Mouse (Mus musculus): ENCODE data around the gene Ano4. TPM values are rescaled to one million over a fixed set of nuclear protein-coding genes. Genes with fewer than 3 reads are reported as not detected.

Gene Ano4
- total and polyA plus RNA-seq, 3 experiments, result not detected

GRCm38 (mm10) chr10:89114381-89114780 is 230.2 kb downstream of the Ano4 start:
- H3K4me3 ChIP-seq (ENCODE audit: control insufficient read depth in 1 of 2, insufficient read depth in 1 of 2, low read depth in 2 of 2, low read length in 2 of 2), result no peak overlapping the region
- DNase-seq (ENCODE audit: low read depth, low spot score), result no peak
- H3K27ac ChIP-seq (ENCODE audit: control insufficient read depth, low read depth, low read length), result no peak overlapping the region
- TF ChIP-seq ETS1 (IDR thresholded peaks at IDR 0.05; ENCODE audit: low read depth, low read length) (no peak), TAL1 (IDR thresholded peaks at IDR 0.05; ENCODE audit: low read length) (no peak), MYC (IDR thresholded peaks at IDR 0.05; ENCODE audit: low read depth, low read length) (no peak), RCOR1 (IDR thresholded peaks at IDR 0.05; ENCODE audit: low read depth, low read length) (no peak)
- no peaks in the 10 kb centered on the region for H3K36me3 ChIP-seq (ENCODE audit: control insufficient read depth in 1 of 2, insufficient read depth in 2 of 2, low read length in 2 of 2)
- H3K79me2 ChIP-seq (ENCODE audit: control insufficient read depth, insufficient read depth, low read length, poor library complexity), result no peaks in the 10 kb centered on the region
- H3K9ac ChIP-seq (ENCODE audit: control insufficient read depth, low read depth, low read length, poor library complexity, severe bottlenecking), result no peak overlapping the region
- H3K27me3 ChIP-seq (ENCODE audit: control insufficient read depth in 1 of 2, insufficient read depth in 2 of 2, low read length in 2 of 2), result no peaks in the 10 kb centered on the region
- H3K9me3 ChIP-seq (replicated peaks; ENCODE audit: insufficient read depth, low read length), result no peaks in the 10 kb centered on the region
- H3K4me1 ChIP-seq (ENCODE audit: control insufficient read depth in 1 of 2, insufficient read depth in 2 of 2, low read length in 2 of 2), result no peaks in the 10 kb centered on the region

- no peak overlapping the region for H3K4me3 ChIP-seq (ENCODE audit: control insufficient read depth in 1 of 2, insufficient read depth in 1 of 2, low read depth in 2 of 2, low read length in 2 of 2)
- no peaks in the 10 kb centered on the region for H3K36me3 ChIP-seq (ENCODE audit: control insufficient read depth in 1 of 2, insufficient read depth in 2 of 2, low read length in 2 of 2)
- TF ChIP-seq ZC3H11A (IDR thresholded peaks at IDR 0.05; ENCODE audit: low read depth, low read length) (no peak), POLR2AphosphoS2 (IDR thresholded peaks at IDR 0.05; ENCODE audit: low read length) (no peak), POLR2A (IDR thresholded peaks at IDR 0.05; ENCODE audit: control insufficient read depth in 1 of 2, insufficient read depth in 1 of 2, low read depth in 1 of 2, low read length in 2 of 2, poor library complexity in 1 of 2) (no peak), MAX (IDR thresholded peaks at IDR 0.05; ENCODE audit: low read length) (no peak), MAFK (IDR thresholded peaks at IDR 0.05; ENCODE audit: borderline replicate concordance, low read depth, low read length) (no peak), ELF1 (IDR thresholded peaks at IDR 0.05; ENCODE audit: low read depth, low read length) (no peak), KAT2A (conservative IDR thresholded peaks at IDR 0.05; ENCODE audit: low read depth, low read length) (no peak), POLR2AphosphoS5 (IDR thresholded peaks at IDR 0.05; ENCODE audit: borderline replicate concordance, low read depth, low read length) (no peak), EP300 (IDR thresholded peaks at IDR 0.05; ENCODE audit: low read depth in 1 of 2, low read length in 2 of 2) (no peak), NELFE (IDR thresholded peaks at IDR 0.05; ENCODE audit: low read depth, low read length) (no peak), TCF12 (IDR thresholded peaks at IDR 0.05; ENCODE audit: low read depth, low read length) (no peak), GABPA (IDR thresholded peaks at IDR 0.05; ENCODE audit: low read depth, low read length) (no peak), CHD2 (IDR thresholded peaks at IDR 0.05; ENCODE audit: low read length) (no peak), ZMIZ1 (IDR thresholded peaks at IDR 0.05; ENCODE audit: low read depth, low read length) (no peak), SMC3 (IDR thresholded peaks at IDR 0.05; ENCODE audit: low read depth, low read length) (no peak)
- no peaks in the 10 kb centered on the region for H3K27me3 ChIP-seq (ENCODE audit: control insufficient read depth in 1 of 2, insufficient read depth in 2 of 2, low read length in 2 of 2)
- H3K27ac ChIP-seq (ENCODE audit: control insufficient read depth, low read depth, low read length), result no peak overlapping the region
- no peaks in the 10 kb centered on the region for H3K4me1 ChIP-seq (ENCODE audit: control insufficient read depth in 1 of 2, insufficient read depth in 2 of 2, low read length in 2 of 2)
- no peak overlapping the region for H3K9ac ChIP-seq (ENCODE audit: control insufficient read depth, low read depth, low read length, poor library complexity, severe bottlenecking)
- no peaks in the 10 kb centered on the region for H3K79me2 ChIP-seq (ENCODE audit: control insufficient read depth, insufficient read depth, low read length, poor library complexity)
- DNase-seq (ENCODE audit: low read depth, low spot score), result no peak
- no peaks in the 10 kb centered on the region for H3K9me3 ChIP-seq (replicated peaks; ENCODE audit: insufficient read depth, low read length)
These were observed 233.1 kb downstream of the Ano4 start for GRCm38 (mm10) chr10:89111466-89111865.
